Mouse (Mus musculus): ENCODE measurements around the gene Csl. TPM values are rescaled to one million over a fixed set of nuclear protein-coding genes. Genes with fewer than 3 reads are reported as not detected.

Gene Csl
- polyA plus RNA-seq (2014; fragmentation: Illumina TruSeq; extraction: RNeasy Lipid Tissue Mini Kit (QIAGEN cat#74804)) = not detected

GRCm38 (mm10) chr10:99759558-99759957 lies at the start of gene Csl:
Gene Csl, minus strand, starts transcription at chr10:99759658.

Measured in ovary, adult 10 weeks (tissue).